Mouse (Mus musculus): ENCODE measurements around the gene Sema5b.
A peak's percentile ranks its signal among the peaks of the same experiment; 100 is the strongest.

The Sema5b gene

DNA sequence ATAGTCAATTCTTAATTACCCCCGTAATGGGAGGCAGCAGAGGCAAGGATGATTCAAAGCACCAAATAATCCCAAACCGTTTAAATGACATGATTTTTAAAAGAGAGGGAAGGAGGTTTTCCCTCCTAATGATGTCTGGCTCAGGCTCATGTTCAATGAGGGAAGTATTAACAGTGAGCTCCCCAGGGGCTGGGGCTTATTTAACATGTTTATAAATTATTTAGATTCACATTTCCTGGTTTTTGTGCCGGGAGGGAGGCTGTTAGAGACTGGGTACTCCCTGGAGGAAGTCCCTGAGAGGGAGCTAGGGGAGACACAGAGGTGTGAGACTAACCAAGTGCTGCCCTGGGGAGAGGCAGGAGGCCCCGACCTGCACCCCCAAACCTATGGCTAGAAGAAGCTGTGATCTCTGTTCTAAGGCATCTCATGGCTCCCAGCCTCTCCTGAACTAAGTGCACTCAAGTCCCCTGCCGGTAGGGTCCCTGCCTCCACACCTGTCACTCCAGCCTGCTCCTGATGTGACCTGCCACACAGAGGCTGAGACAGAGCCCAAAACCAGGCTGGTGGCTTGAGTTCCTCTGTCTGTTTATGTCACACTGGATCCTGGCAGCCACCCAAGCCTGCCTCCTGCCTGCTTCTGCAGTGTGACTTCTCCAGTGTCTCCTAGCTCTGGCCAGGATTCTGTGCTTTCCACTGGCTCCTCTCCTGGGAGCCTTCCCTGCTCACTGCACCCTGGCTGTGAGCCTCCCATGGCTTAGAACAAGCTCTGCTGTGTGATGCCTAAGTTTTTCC lies 51.5 kb downstream of the Sema5b start:
- DNase-seq (ENCODE audit: low spot score) = no peak

DNA sequence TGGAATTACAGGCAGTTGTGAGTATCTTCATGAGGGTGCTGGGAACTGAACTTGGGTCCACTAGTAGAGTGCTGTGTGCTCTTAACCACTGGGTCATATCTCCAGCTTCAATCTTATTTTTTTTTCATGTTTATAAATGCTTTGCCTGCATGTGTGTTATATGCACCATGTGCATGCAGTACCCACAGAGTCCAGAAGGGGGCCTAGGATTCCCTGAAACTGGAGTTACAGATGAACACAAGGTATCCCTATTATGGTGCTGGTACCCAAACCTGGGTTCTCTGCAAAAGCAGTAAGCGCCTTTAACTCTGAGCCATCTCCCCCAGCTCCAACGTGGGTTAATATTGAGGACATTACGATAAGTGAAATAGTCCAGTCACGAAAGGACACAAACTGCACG lies 52.5 kb downstream of the Sema5b start:
- no peak for DNase-seq (ENCODE audit: low spot score)

DNA sequence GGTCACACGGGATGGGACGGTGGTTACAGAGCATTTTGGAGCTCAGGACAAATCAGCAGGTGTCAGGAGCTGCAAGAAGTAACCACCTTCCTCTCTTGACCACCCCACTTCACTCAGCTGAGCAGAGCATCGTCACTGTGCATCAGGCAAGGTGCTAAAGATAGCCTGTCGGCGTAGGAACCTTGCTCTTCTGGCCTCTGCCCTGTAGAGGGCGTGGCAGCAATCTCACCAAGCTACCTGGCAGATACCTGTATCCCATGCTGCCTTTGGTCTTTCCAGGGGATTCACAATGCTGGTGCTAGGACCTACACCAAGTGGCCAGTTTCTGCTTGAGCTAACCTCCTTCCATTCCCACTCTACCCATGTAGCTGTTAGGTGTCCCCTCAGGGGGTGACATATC lies 55.3 kb downstream of the Sema5b start:
- DNase-seq (ENCODE audit: low spot score) = no peak

DNA sequence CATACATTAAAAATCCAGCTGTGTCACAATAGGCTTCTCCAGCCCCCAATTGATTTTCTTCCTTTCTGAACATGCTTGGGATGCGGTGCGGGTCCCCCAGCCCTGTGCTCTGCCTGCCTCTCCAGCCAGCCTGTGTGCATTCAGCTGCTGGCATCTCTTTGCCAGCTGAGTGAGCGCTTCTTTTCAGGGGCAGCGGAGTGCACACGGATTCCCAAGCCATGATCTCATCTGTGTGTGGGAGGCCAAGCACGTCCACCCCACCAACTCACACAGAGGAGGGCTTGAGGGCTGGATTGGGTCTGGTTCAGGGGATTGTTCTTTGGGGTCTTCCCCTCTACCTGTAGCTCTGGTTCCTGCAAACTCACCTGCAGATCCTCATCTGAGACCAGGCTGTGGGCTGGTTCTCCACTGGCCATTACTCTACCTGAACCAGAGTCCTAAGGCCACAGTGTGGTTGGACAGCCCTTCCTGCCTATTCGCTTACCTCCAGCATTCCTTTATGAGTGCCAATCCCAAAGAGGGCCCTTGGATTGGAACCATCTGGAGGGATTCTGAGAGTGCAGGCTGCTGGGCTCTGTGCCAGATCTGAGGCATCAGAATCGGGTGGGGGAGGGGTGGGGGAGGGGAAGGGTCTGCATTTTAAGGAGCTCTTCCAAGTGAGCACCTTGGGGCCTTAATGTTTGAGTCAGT lies 55.9 kb downstream of the Sema5b start:
- DNase-seq (ENCODE audit: low spot score) = no peak

DNA sequence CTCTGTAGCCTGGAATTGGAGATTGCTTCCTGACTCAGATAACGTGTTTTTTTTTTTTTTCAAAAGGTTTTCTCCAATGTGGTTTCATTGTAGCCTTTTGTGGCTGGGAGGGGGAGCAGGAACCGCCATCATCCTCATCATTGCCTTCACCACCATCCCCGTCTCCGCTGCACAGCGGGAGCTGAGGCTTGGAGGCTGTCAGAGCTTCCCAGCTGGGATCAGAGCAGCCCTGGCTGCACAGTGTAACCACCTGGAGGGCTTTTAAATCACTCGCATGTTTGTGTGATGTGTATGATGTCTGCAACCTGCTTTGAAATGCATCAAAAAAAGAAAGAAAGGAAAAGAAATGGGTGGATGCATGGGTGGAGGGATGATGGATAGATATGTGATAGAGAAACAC lies 57.0 kb downstream of the Sema5b start:
- no peak for DNase-seq (ENCODE audit: low spot score)

DNA sequence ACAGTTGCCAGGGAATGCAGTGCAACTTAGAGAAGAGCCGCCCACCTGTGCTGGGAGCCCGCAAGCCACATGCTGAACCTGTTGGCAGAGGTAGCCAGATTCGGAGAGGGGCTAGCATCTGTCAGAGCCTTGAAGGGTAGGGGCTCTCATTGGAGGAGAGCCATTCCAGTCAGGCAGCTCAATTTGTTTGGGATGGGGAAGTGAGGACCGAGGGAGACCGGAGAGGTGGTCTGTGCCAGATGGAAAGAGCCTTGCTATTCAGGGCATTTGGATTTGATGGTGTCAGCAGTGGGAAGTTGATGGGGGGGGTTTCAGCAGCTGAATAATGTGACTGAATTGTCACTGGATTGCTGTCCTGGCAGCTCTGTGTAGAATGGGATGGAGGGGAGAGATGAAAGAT lies 57.9 kb downstream of the Sema5b start:
- DNase-seq (ENCODE audit: low spot score) = no peak

DNA sequence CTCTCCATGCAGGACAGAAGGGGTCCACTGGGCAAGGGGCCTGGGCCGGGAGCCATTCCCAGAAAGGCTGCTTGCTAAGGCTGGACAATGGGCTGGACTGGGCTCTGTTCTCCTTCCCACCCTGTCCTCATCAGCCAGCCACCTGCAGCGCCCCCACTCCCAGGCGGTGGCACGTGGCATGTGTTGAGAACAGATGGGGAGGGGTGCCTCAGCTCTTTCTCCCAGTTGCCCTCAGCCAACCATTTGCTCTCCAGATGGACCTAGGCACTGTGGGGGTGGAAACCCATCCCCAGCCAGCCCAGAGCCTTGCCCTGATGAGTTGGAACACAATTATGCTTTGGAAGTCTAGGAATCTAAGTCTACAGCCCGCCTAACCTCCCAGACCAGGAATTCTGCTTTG lies 59.3 kb downstream of the Sema5b start:
- DNase-seq (ENCODE audit: low spot score) = no peak

DNA sequence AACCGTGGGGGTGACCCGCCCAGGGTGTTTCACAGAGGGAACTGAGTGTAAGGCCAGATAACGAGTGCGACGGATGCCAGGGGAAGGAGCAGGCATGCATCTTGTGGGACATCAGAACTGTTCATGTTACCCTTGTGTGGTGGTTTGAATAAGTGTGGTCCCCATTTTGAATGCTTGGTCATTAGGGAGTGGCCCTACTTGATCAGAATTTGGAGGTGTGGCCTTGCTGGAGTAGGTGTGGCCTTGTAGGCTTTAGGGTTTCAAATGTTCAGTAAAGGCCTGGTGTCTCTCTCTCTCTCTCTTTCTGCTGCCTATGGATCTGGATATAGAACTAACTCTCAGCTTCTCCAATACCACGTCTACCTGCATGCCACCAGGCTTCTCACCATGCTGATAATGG lies 60.5 kb downstream of the Sema5b start:
- DNase-seq (ENCODE audit: low spot score) = no peak

DNA sequence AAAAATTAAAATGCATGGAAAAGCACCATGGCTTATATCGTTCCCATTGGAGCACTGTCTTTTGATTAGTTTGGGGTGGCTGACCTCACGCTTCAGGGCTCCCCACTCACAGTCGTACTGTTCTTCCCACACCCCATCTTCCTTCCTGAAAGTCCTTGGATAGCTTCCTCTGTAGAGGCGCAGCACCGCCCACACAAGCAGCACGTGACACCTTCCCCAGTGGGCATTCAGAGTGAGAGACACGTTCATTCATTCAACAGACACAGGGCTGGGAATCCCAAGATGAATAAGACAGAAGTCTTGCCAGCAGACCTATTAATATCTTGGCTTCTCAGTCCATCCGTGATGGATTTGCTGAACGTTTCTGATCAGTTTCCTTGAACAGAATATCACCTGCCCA lies 61.6 kb downstream of the Sema5b start:
- no peak for DNase-seq (ENCODE audit: low spot score)

DNA sequence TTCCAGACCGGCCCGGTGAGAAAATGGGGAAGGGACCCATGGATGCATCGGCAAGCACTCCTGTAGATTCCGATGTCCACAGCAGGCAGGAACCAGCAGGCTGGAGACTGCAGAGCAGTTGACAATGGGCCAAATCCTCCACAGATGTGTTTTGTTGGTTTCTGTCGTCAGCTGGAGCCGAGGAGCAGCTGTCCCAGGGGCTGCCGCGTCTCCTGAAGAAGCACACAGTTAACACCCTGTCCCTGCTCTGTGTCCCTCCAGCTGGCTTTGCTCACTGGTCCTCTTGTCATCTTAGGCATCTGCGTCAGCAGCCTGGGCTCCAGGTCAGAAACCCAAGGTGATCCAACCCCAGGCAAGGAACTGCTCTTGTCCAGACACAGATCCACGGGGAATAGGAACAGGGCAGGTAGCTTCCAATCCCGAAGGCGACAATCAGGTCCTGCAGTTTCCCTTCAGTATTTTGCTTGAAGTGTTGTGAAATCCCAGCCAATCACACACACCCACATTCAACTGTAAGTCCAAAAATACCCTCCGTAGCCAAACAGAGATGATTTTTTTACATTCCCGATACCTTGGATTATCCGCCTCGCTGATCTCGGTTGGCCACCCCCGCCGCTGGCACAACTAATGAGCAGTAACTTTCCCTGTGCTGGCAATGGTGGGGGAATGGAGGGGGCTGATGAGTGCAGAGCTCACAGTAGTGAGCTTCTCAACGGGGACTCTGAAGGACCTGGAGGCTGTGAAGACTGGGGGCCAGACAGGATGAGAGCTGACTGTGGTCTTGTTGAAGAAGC lies 63.0 kb downstream of the Sema5b start:
- DNase-seq (ENCODE audit: low spot score) = no peak

DNA sequence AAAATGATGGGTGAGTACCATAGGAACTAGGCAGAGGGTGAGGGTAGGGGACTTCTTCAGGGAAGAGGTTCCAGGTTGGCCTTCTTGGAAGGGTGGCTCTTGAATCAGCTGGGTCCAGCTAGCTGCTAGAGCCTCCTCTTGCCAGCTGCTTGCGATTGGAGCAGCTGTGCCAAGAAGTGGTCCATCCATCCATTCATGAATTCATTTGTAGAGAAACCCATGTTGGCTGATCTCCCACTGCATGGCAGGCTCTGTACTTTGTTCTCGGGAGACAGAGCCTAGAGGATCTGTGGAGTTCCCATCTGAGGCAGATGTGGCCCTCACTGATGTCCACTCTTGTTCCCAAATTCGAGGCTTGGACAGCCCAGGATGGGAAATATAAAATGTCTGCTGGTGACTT lies 66.3 kb downstream of the Sema5b start:
- no peak for DNase-seq (ENCODE audit: low spot score)

DNA sequence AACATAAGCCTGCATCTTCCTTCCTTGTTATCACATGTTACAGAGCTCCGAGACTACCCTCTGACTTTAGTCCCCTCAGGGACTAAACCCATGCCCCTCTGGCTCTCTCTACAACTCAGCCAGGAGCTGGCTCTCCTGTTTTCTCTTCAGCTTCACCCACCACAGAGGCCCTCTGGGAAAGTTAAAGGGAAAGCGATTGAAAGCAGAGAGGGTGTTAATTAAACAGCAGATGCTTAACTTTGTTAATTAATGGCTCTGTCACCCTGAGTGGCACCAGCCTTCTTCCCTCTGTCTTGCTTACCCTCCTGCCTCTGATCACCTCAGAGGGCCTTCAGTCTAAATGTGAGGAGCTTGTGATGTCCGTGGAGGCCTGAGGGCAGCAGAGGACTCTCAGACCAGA lies 67.3 kb downstream of the Sema5b start:
- DNase-seq (ENCODE audit: low spot score) = no peak

DNA sequence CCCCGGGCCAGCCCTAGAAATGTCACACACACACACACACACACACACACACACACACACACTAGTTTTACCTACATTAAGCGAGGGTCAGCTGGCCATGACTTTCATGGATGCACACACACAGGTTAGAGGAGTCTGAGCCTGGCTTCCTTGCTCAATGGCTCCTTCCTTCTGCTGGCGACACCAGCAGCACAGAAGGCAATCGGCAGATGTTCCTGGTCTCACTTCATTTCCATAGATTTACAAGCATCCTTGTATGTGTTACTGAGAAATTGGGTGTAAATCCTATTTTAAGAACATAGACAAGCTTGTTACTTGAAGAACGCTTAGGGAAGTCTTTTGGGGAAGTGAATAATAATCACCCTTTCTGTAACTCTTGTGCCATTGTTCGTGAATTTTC lies 68.6 kb downstream of the Sema5b start:
- DNase-seq (ENCODE audit: low spot score) = no peak

DNA sequence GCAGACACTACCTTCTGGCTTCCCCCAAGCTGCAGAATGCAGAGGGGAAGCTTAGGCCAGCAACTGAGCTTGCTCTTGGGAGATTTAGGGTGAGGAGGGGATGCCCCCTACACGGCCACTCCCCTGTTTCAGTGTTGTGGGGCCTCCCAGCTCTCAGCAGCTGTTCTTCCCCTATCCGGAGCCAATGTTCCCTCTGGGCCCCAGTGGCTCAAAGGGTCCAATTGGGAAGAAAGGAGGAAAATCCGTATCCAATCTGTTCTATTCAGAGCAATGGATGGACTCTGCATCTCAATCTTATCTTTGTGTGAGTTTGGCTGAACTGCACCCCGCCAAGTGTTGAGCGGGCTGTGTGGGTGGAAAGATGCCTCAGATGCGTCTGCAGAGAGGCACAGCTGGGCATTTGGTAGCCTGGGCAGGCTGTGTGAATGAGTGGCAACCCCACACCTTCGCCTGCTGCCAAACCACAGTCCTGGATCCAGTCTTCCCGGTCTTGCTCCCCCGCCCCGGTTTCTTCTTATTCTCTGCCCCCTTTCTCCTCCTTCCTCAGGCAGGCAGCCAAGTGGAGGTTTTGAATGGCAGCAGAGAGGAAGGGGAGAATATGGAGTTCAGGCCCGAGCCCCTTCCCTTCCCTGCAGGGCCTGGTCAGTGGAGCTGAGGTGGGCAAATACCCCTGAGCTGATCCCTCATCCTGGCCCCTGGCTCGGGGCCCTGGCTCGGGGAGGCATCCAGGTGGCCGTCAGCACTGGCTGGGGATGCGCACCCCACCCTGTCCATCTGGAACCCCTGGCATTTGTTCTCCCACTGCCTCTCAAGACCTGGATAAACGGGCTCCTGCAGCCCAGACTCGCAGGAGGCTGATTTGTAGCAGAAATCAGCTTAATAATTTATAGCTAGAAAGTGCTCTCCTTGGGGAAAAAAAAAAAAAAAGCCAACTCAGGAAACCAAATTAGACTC lies 73.2 kb downstream of the Sema5b start:
- no peak for DNase-seq (ENCODE audit: low spot score)

DNA sequence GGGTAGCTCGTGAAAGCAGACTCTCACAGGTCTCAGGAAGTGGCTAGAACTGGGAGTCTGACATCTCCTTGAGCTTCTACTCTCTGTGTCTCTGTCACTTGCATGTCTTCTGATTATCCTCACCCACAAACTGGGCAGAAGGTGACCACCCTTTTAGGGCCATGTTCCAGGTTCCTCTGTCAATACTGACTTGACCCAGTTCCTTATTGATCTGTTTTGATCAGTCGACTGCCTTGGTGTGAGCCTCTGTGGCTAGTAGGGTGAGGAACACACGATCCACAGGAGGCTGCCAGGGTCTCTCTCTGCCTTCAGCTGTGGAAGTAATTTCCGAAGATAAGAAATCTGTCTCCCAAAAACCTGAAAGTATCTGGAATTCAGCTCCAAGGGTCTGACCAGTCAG lies 76.8 kb downstream of the Sema5b start:
- DNase-seq (ENCODE audit: low spot score) = no peak

DNA sequence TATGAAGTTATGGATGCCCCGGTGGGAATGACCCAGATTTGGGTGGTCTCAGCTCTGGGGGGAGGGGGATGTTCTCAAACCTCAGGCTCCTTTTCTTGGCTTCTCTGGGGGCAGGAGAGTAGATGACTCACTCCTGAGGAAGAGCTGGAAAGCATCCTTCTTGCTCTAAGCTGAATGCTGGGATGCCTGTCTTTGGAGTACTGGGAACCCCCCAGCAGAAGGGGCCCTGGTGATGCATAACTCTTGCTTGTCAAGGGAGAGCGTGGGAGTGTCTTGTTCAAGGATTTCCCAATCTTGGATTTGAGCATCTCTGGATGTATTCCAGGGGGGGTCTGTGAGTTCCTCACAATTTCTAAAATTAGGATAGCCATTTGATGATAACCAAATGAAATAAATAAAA lies 82.1 kb downstream of the Sema5b start:
- DNase-seq (ENCODE audit: low spot score) = no peak

DNA sequence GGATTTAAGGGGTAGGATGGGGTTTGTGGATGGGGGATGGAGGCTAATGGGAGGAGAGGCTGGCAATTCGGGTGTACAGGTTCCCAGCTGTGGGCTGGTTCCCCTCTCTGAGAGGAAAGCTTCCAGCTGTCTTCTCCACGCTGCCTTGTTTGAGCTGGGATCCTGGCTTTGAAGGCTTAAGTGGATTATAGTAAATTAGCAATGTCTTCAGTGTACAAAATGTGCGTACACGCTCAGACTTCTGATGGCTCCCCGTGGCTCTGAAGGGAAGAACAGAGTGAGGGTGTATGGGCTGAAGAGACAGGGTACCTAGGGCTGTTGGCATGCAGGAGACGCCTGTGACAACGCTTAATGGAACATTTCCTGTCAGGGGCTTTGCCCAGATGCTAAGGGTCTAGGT lies 83.0 kb downstream of the Sema5b start:
- DNase-seq (ENCODE audit: low spot score) = no peak

DNA sequence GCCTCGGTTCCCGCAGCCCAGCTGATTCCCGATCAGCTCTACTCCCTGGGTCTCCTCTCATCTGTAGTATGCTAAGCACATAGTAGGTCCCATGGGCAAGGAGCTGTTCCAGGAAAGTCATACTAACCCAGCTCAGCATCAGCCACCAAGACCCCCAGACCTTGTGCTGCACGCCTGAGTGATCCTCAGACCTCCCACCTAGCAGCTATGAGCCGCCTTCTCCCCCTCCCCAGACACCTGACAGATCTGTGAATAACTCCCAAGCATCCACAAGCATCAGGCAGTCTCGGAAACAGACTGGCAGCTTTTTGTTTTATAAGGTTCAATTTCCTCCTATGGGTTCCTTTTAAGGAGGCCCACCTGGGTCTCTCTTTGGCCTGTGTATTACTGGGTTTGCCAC lies 83.9 kb downstream of the Sema5b start:
- no peak for DNase-seq (ENCODE audit: low spot score)

DNA sequence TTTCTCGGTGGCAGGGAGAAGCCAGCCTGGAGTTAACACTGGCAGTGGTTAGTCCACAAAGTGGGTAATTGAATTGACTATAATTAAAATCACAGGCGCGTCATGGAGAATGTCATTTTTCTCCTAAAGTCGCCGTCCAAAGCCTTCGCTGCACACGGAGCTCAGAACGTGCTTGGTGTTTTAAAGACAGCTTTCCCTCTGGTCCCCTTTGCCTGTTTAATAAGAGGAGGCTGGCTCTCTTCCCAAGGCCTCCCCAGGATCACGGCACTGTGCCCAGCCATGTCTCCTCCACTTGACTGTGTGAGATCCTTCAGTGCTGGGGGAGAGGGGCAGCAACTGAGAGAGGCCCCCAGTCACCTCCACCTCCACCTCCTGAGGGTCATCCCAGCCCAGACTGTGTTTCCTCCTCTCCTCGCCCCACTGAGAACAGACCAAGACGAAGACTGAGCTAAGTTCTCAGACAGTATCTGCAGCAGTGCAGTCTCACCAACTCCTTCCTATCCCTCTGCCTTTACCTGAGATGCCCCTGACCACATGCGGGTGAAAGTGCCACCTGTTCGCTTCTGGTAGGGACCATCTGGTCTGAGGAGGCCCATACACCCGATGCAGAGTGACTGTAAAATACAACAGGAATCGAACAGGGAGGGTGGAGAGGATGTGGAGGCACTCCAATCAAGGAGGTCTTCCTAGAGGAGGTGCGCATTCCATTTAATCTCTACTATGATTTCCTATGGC lies 84.5 kb downstream of the Sema5b start:
- DNase-seq (ENCODE audit: low spot score) = peak; percentile 59

DNA sequence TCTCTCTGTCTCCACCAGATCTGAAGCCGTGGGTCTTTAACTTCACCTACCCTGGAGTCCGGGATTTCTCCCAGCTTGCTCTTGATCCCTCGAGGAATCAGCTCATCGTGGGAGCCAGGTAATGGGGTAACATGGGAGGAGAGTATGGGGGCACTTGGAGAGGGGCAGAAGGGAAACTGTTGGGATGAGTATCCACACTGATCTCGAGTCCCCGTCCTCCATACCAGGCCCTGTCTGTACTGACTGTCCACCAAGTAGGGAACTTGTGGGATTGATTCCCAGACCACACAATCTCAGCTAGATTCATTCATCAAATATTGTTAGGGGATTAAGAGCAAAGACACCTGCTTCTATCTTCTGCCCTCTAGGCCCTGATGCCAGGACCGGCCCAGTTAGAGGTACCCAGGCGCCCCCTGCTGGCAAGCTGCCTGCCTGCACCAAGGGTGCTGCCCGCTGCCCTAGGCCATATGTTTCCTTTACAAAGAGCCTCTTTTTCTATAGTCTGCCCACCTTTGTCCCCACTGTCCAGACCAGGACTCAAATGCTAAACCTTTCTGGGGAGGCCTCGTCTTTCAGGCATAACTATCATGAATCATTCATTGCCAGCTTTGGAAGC lies 87.2 kb downstream of the Sema5b start:
- peak; percentile 85 for DNase-seq (ENCODE audit: low spot score)
